Mouse (Mus musculus): ENCODE results near the gene Tmcc1.

GRCm38 (mm10) chr6:116009426-116009825 is 183.9 kb downstream of the Tmcc1 start:
- TF ChIP-seq CTCF (IDR thresholded peaks at IDR 0.05; ENCODE audit: low read depth) = 0 out of 2 replicates have a peak, but pooled peaks have one; percentile 3
- no peak for TF ChIP-seq EP300 (IDR thresholded peaks at IDR 0.05; ENCODE audit: low read depth)

Data from liver, postnatal 0 days (tissue).